Mouse (Mus musculus) CH12.LX (cell line): ENCODE measurements around the gene Tradd. TPM values are rescaled to one million over a fixed set of nuclear protein-coding genes. Genes with fewer than 3 reads are reported as not detected.

Experiments used
- DNase-seq: peaks from one replicate; pipeline ENCODE4 v3.0.0-alpha.2; 2013; ENCODE audit errors: extremely low read depth
- H3K27ac ChIP-seq: 2 replicates; pipeline ENCODE4 v1.5.1; 2012; ENCODE audit warnings: low read depth, mild to moderate bottlenecking, control low read depth, moderate library complexity; ENCODE audit not compliant: insufficient read depth
- H3K27me3 ChIP-seq: replicated peaks from 2 replicates; pipeline ENCODE3; 2012; ENCODE audit warnings: inconsistent platforms
- H3K36me3 ChIP-seq, 2 experiments: replicated peaks in 1 of 2; 2 replicates each; pipeline versions ENCODE3 to v1.6.1; 2012; ENCODE audit warnings: inconsistent platforms in 1 of 2, low read length in 1 of 2, mild to moderate bottlenecking in 1 of 2, mixed read lengths in 1 of 2, moderate library complexity in 1 of 2; ENCODE audit not compliant: control insufficient read depth in 1 of 2, insufficient read depth in 1 of 2
- H3K4me1 ChIP-seq, 2 experiments: 2 replicates each; pipeline ENCODE4 v1.6.1; 2012; ENCODE audit warnings: inconsistent platforms in 1 of 2, moderate library complexity in 1 of 2; ENCODE audit not compliant: insufficient read depth in 2 of 2, control insufficient read depth in 1 of 2
- H3K4me2 ChIP-seq: 2 replicates; pipeline ENCODE4 v1.6.1; 2012; ENCODE audit warnings: low read depth, mild to moderate bottlenecking, control low read depth; ENCODE audit not compliant: poor library complexity, insufficient read depth, severe bottlenecking
- H3K4me3 ChIP-seq, 3 experiments: fragments of 150-350 bp in 1 of 3; sonication (generic) in 1 of 3; replicated peaks in 1 of 3; 2 replicates each; pipeline versions ENCODE3 to v1.5.1; 2011 to 2012; ENCODE audit warnings: low read depth in 2 of 3, low read length in 2 of 3, mild to moderate bottlenecking in 2 of 3, moderate library complexity in 2 of 3, control low read depth in 1 of 3, improper control_type of control experiment in 1 of 3, inconsistent platforms in 1 of 3, mixed read lengths in 1 of 3; ENCODE audit not compliant: poor library complexity in 1 of 3
- H3K79me2 ChIP-seq: replicated peaks from 2 replicates; pipeline ENCODE4 v1.6.1; 2012; ENCODE audit warnings: mild to moderate bottlenecking, moderate library complexity; ENCODE audit not compliant: control insufficient read depth, poor library complexity, insufficient read depth, severe bottlenecking; ENCODE audit errors: extremely low read depth
- H3K9ac ChIP-seq: 2 replicates; pipeline ENCODE4 v1.6.1; 2012; ENCODE audit warnings: low read depth, mild to moderate bottlenecking, control low read depth, moderate library complexity; ENCODE audit not compliant: insufficient read depth
- H3K9me3 ChIP-seq: replicated peaks from 2 replicates; pipeline ENCODE3; 2012; ENCODE audit warnings: low read length, inconsistent platforms, mixed read lengths
- CHD1 ChIP-seq: IDR thresholded peaks from 2 replicates; pipeline ENCODE4 v1.6.1; 2012; ENCODE audit warnings: low read depth, low read length, improper control_type of control experiment, inconsistent platforms
- CHD2 ChIP-seq: IDR thresholded peaks from 2 replicates; pipeline ENCODE4 v1.6.1; 2011; ENCODE audit warnings: low read length, improper control_type of control experiment
- CTCF ChIP-seq, 2 experiments: IDR thresholded peaks in 1 of 2; conservative IDR thresholded peaks in 1 of 2; 2 replicates each; pipeline ENCODE4 v1.5.1; 2011 to 2012; ENCODE audit warnings: low read depth in 2 of 2, low read length in 2 of 2, improper control_type of control experiment in 1 of 2, inconsistent platforms in 1 of 2, mild to moderate bottlenecking in 1 of 2, moderate library complexity in 1 of 2
- ELF1 ChIP-seq: IDR thresholded peaks from 2 replicates; pipeline ENCODE4 v1.6.1; 2014; ENCODE audit warnings: low read depth, mild to moderate bottlenecking, inconsistent platforms, low read length, improper control_type of control experiment
- EP300 ChIP-seq: IDR thresholded peaks from 2 replicates; pipeline ENCODE4 v1.6.1; 2011; ENCODE audit warnings: low read length, improper control_type of control experiment
- ETS1 ChIP-seq: conservative IDR thresholded peaks from 2 replicates; pipeline ENCODE4 v1.6.1; 2012; ENCODE audit warnings: low read depth, mild to moderate bottlenecking, inconsistent platforms, low read length, improper control_type of control experiment, moderate library complexity
- HCFC1 ChIP-seq: IDR thresholded peaks from 2 replicates; pipeline ENCODE4 v1.6.1; 2012; ENCODE audit warnings: low read depth, mild to moderate bottlenecking, inconsistent platforms, low read length, improper control_type of control experiment
- IRF4 ChIP-seq: IDR thresholded peaks from 2 replicates; pipeline ENCODE4 v1.6.1; 2014; ENCODE audit warnings: low read depth, mild to moderate bottlenecking, inconsistent platforms, low read length, improper control_type of control experiment
- JUN ChIP-seq: IDR thresholded peaks from 2 replicates; pipeline ENCODE4 v1.6.1; 2011; ENCODE audit warnings: low read depth, mild to moderate bottlenecking, low read length, improper control_type of control experiment, moderate library complexity; ENCODE audit not compliant: insufficient read depth
- MAFK ChIP-seq: IDR thresholded peaks from 2 replicates; pipeline ENCODE4 v1.6.1; 2011; ENCODE audit warnings: low read length, improper control_type of control experiment; ENCODE audit not compliant: insufficient replicate concordance
- MAX ChIP-seq: IDR thresholded peaks from 2 replicates; pipeline ENCODE4 v1.6.1; 2011; ENCODE audit warnings: low read length, improper control_type of control experiment
- MAZ ChIP-seq: IDR thresholded peaks from 2 replicates; pipeline ENCODE4 v1.6.1; 2012; ENCODE audit warnings: low read depth, mild to moderate bottlenecking, inconsistent platforms, low read length, improper control_type of control experiment, moderate library complexity
- MEF2A ChIP-seq: IDR thresholded peaks from 2 replicates; pipeline ENCODE4 v1.6.1; 2014; ENCODE audit warnings: low read depth, mild to moderate bottlenecking, inconsistent platforms, low read length, improper control_type of control experiment, borderline replicate concordance
- NRF1 ChIP-seq: IDR thresholded peaks from 2 replicates; pipeline ENCODE4 v1.6.1; 2014; ENCODE audit warnings: low read depth, mild to moderate bottlenecking, inconsistent platforms, low read length, improper control_type of control experiment, moderate library complexity
- POLR2AphosphoS2 ChIP-seq: IDR thresholded peaks from 2 replicates; pipeline ENCODE4 v1.6.1; 2011; ENCODE audit warnings: low read depth, low read length, improper control_type of control experiment
- RAD21 ChIP-seq: IDR thresholded peaks from 2 replicates; pipeline ENCODE4 v1.6.1; 2011; ENCODE audit warnings: low read depth, mild to moderate bottlenecking, low read length, improper control_type of control experiment, moderate library complexity
- RCOR1 ChIP-seq: conservative IDR thresholded peaks from 2 replicates; pipeline ENCODE4 v1.6.1; 2012; ENCODE audit warnings: low read depth, mild to moderate bottlenecking, inconsistent platforms, low read length, improper control_type of control experiment
- TBP ChIP-seq: conservative IDR thresholded peaks from 2 replicates; pipeline ENCODE4 v1.6.1; 2011; ENCODE audit warnings: low read depth, low read length, improper control_type of control experiment
- TCF12 ChIP-seq: IDR thresholded peaks from 2 replicates; pipeline ENCODE4 v1.6.1; 2014; ENCODE audit warnings: low read depth, mild to moderate bottlenecking, inconsistent platforms, low read length, improper control_type of control experiment
- UBTF ChIP-seq: IDR thresholded peaks from 2 replicates; pipeline ENCODE4 v1.6.1; 2012; ENCODE audit warnings: low read depth, mild to moderate bottlenecking, inconsistent platforms, low read length, improper control_type of control experiment, moderate library complexity
- USF1 ChIP-seq: IDR thresholded peaks from 2 replicates; pipeline ENCODE4 v1.6.1; 2014; ENCODE audit warnings: low read depth, mild to moderate bottlenecking, inconsistent platforms, low read length, improper control_type of control experiment
- USF2 ChIP-seq: conservative IDR thresholded peaks from 2 replicates; pipeline ENCODE4 v1.6.1; 2011; ENCODE audit warnings: low read depth, low read length, improper control_type of control experiment
- ZC3H11A ChIP-seq: IDR thresholded peaks from 2 replicates; pipeline ENCODE4 v1.6.1; 2012; ENCODE audit warnings: low read depth, mild to moderate bottlenecking, inconsistent platforms, low read length, improper control_type of control experiment
- ZMIZ1 ChIP-seq: IDR thresholded peaks from 2 replicates; pipeline ENCODE4 v1.6.1; 2012; ENCODE audit warnings: low read depth, mild to moderate bottlenecking, inconsistent platforms, low read length, improper control_type of control experiment
- ZNF384 ChIP-seq: IDR thresholded peaks from 2 replicates; pipeline ENCODE4 v1.6.1; 2012; ENCODE audit warnings: low read depth, low read length, improper control_type of control experiment, inconsistent platforms
- dilution Hi-C: fragments of 300-500 bp; cut with MboI; formaldehyde crosslinking; loops from 2 replicates; pipeline ENCODE4 v1.14.3; 2020; ENCODE audit warnings: low sequenced_read_pairs; ENCODE audit not compliant: extremely low pct_unique_long_range_greater_than_20kb, extremely low pct_ligation_motif_present
- in situ Hi-C: fragments of 300-500 bp; cut with MboI; formaldehyde crosslinking; loops from 3 replicates; pipeline ENCODE4 v1.14.3; 2019; ENCODE audit warnings: low sequenced_read_pairs, low pct_ligation_motif_present, low pct_unique_long_range_greater_than_20kb, mixed read lengths
- polyA plus RNA-seq: library from polyadenylated mRNA; unstranded; fragments of >175 nt; gene quantifications from 2 replicates; pipeline ENCODE4 v1.2.1, GENCODE M21; 2012; ENCODE audit warnings: low read depth; ENCODE audit not compliant: insufficient read length
- total RNA-seq, 2 experiments: library from RNA; depleted of rRNA; stranded (reverse); fragments of 300-350 nt in 1 of 2; fragments of >200 nt in 1 of 2; gene quantifications; 2 replicates each; pipeline ENCODE4 v1.2.3; 2012 to 2014

Gene Tradd
- total and polyA plus RNA-seq, 3 experiments, result 18.6 to 30.8 (median 20.4) TPM

GRCm38 (mm10) chr8:105231503-105232320, 32.7 kb downstream of the Tradd start:
- DNase-seq, result no peak
- Histone ChIP-seq H3K4me1 (peaks cover 0 to 21% of the 10 kb centered on the region in 2 experiments; a peak in 2 of 4 replicates), H3K4me2 (no peak overlapping the region), H3K9me3 (no peaks in the 10 kb centered on the region), H3K27ac (no peak overlapping the region), H3K79me2 (peaks cover 12% of the 10 kb centered on the region; the same call in 1 of the 2 replicates), H3K36me3 (peaks cover 15 to 52% of the 10 kb centered on the region in 2 experiments)
- in situ Hi-C loops, result no loop called here
- TF ChIP-seq USF1 (no peak), TCF12 (no peak), EP300 (no peak), CHD1 (no peak), MAZ (no peak), ZNF384 (no peak), ZMIZ1 (no peak), CHD2 (no peak), IRF4 (no peak), ELF1 (no peak), UBTF (no peak), JUN (no peak), RAD21 (no peak), RCOR1 (no peak), CTCF (conservative IDR thresholded peaks at IDR 0.05 in 1 of 2, IDR thresholded peaks at IDR 0.05 in 1 of 2; ENCODE audit: low read depth in 2 of 2, low read length in 2 of 2) (no peak), USF2 (no peak), ETS1 (no peak), MAFK (no peak), TBP (no peak), MAX (no peak)
- TF ChIP-seq, all 38 proteins: peak for 0
- dilution Hi-C loops, result no loop called here
- H3K9ac ChIP-seq, result no peak overlapping the region
- no peaks in the 10 kb centered on the region for H3K27me3 ChIP-seq
- H3K4me3 ChIP-seq, result no peak overlapping the region

- H3K36me3 ChIP-seq, result peaks cover 0 to 11% of the 10 kb centered on the region in 2 experiments
- peak overlapping the region; percentile 83 to 99 (median 97) for H3K4me3 ChIP-seq
- H3K4me1 ChIP-seq, result peaks cover 3 to 20% of the 10 kb centered on the region in 2 experiments; a peak in 3 of 4 replicates
- in situ Hi-C loops, result loop anchor here (5.0 kb wide), 1 partner anchor 79 kb away; no protein-coding TSS in a partner anchor
- H3K27ac ChIP-seq, result no peak overlapping the region
- no peaks in the 10 kb centered on the region for H3K9me3 ChIP-seq
- dilution Hi-C loops, result no loop called here
- peak overlapping the region; percentile 78 for H3K4me2 ChIP-seq
- no peaks in the 10 kb centered on the region for H3K27me3 ChIP-seq
- peak overlapping the region; percentile 88 for H3K9ac ChIP-seq
- peaks cover 21% of the 10 kb centered on the region for H3K79me2 ChIP-seq
- TF ChIP-seq ZC3H11A (no peak), ZMIZ1 (no peak), UBTF (no peak), HCFC1 (no peak), USF2 (no peak), NRF1 (no peak), POLR2AphosphoS2 (no peak), MAZ (no peak), TBP (no peak), ETS1 (no peak), ZNF384 (no peak), EP300 (no peak), ELF1 (no peak), MEF2A (no peak)
- DNase-seq, result no peak
Measured at GRCm38 (mm10) chr8:105225917-105226316, 38.5 kb downstream of the Tradd start.
